In the genomic region with DNA sequence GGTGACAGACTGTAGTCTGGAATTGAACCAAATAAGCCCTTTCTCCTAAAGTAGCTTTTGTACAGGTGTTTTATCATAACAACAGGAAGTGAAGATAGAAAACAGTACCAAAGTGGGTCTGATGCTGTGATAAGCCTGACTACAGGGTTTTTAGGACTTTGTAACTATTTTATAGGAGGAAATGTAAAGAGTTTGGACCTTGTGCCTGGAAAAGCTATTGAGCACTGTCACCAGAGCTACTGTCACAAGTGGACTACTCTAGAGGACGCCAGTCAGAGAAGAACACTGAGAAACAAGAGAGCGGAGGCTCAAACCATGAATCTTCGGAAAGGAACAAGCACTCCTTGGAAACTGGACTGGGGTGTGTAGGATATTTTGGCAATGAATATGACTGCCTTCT, we compare ENCODE assay signal across 25 mouse cellular contexts.
"Had no signal": no experiment of that assay in that cellular context is flagged by ENCODE, and none has a peak within 500 bp of the region (broad histone marks: within the 10 kb centered on the region; RNA-seq: fewer than 3 reads in every experiment).

No protein-coding gene starts in this region.

- DNase-seq: gastrocnemius, adult 2 months; gastrocnemius, postnatal 10 days; gastrocnemius, postnatal 25 days; heart, adult 18-20 months; heart, postnatal 10 days; heart, postnatal 4 days; kidney, adult 18-20 months; kidney, adult 8-10 months; kidney, postnatal 10 days; kidney, postnatal 25 days; kidney, postnatal 4 days; layer of hippocampus, adult 9-11 months; liver; liver, embryonic 13.5 days had no signal

- H3K4me1 ChIP-seq: heart, embryonic 12.5 days; hindbrain, embryonic 10.5 days; hindbrain, embryonic 12.5 days; limb, embryonic 10.5 days; limb, embryonic 12.5 days; liver, embryonic 15.5 days had no signal

- H3K9me3 ChIP-seq: heart, embryonic 10.5 days; heart, embryonic 12.5 days; hindbrain, embryonic 10.5 days; hindbrain, embryonic 12.5 days; limb, embryonic 10.5 days; limb, embryonic 12.5 days; liver, embryonic 13.5 days; liver, embryonic 15.5 days had no signal

- H3K27ac ChIP-seq: gastrocnemius, adult 2 months; heart, embryonic 10.5 days; hindbrain, embryonic 10.5 days; hindbrain, embryonic 12.5 days; hindbrain, embryonic 14.5 days; left cerebral cortex, adult 2 months; limb, embryonic 10.5 days; limb, embryonic 12.5 days; liver, embryonic 13.5 days; liver, embryonic 15.5 days had no signal

- H3K9ac ChIP-seq: heart, embryonic 12.5 days; hindbrain, embryonic 12.5 days; hindbrain, embryonic 14.5 days; limb, embryonic 12.5 days; liver, embryonic 13.5 days; liver, embryonic 15.5 days had no signal

- H3K4me2 ChIP-seq: heart, embryonic 12.5 days; hindbrain, embryonic 12.5 days; hindbrain, embryonic 14.5 days; limb, embryonic 12.5 days; liver, embryonic 11.5 days; liver, embryonic 13.5 days; liver, embryonic 15.5 days had no signal

- ATAC-seq: hindbrain, embryonic 16.5 days had no signal

- H3K36me3 ChIP-seq: liver, embryonic 13.5 days; liver, embryonic 15.5 days had no signal

- H3K4me3 ChIP-seq: gastrocnemius, adult 2 months; heart, embryonic 10.5 days; heart, embryonic 12.5 days; hindbrain, embryonic 10.5 days; hindbrain, embryonic 12.5 days; left cerebral cortex, adult 2 months; limb, embryonic 10.5 days; limb, embryonic 12.5 days; liver, embryonic 13.5 days; liver, embryonic 15.5 days had no signal

- H3K27me3 ChIP-seq: heart, embryonic 12.5 days; hindbrain, embryonic 12.5 days; limb, embryonic 12.5 days; liver, embryonic 13.5 days; liver, embryonic 15.5 days had no signal
